Mouse (Mus musculus): Measurements from ENCODE around the gene C530008M17Rik. TPM values are rescaled to one million over a fixed set of nuclear protein-coding genes. Genes with fewer than 3 reads are reported as not detected.

Gene C530008M17Rik
- total RNA-seq, 2 experiments from 2014 or later, result 282 to 293 TPM

- intact Hi-C loops (cut with DNase I), result no loop called here
- DNase-seq, result no peak
Measured at GRCm38 (mm10) chr5:76661310-76661709, 5.0 kb downstream of the C530008M17Rik start.

GRCm38 (mm10) chr5:76664936-76665335 is 8.6 kb downstream of the C530008M17Rik start:
- intact Hi-C loops (cut with DNase I), result no loop called here
- no peak for DNase-seq

GRCm38 (mm10) chr5:76665421-76665820 is 9.1 kb downstream of the C530008M17Rik start:
- intact Hi-C loops (cut with DNase I), result no loop called here
- peak; percentile 33 for DNase-seq

- DNase-seq, result peak; percentile 25
- intact Hi-C loops (cut with DNase I), result no loop called here
Measured at GRCm38 (mm10) chr5:76666026-76666756, 9.9 kb downstream of the C530008M17Rik start.

GRCm38 (mm10) chr5:76668118-76668517 is 11.8 kb downstream of the C530008M17Rik start:
- intact Hi-C loops (cut with DNase I), result no loop called here

GRCm38 (mm10) chr5:76668547-76668946 is 12.2 kb downstream of the C530008M17Rik start:
- DNase-seq, result no peak
- intact Hi-C loops (cut with DNase I), result no loop called here

More at GRCm38 (mm10) chr5:76668118-76668517, 11.8 kb downstream of the C530008M17Rik start:
- no peak for DNase-seq

GRCm38 (mm10) chr5:76670183-76670582 is 13.9 kb downstream of the C530008M17Rik start:
- no peak for DNase-seq
- intact Hi-C loops (cut with DNase I), result no loop called here

GRCm38 (mm10) chr5:76674022-76674653 is 17.8 kb downstream of the C530008M17Rik start:
- intact Hi-C loops (cut with DNase I), result no loop called here
- DNase-seq, result no peak

GRCm38 (mm10) chr5:76675369-76675768 is 19.1 kb downstream of the C530008M17Rik start:
- no peak for DNase-seq
- intact Hi-C loops (cut with DNase I), result no loop called here

GRCm38 (mm10) chr5:76680959-76681358 is 24.6 kb downstream of the C530008M17Rik start:
- intact Hi-C loops (cut with DNase I), result no loop called here

GRCm38 (mm10) chr5:76681895-76682656 is 25.8 kb downstream of the C530008M17Rik start:
- intact Hi-C loops (cut with DNase I), result no loop called here
- no peak for DNase-seq

More at GRCm38 (mm10) chr5:76680959-76681358, 24.6 kb downstream of the C530008M17Rik start:
- no peak for DNase-seq

GRCm38 (mm10) chr5:76683455-76683854 is 27.1 kb downstream of the C530008M17Rik start:
- intact Hi-C loops (cut with DNase I), result no loop called here
- no peak for DNase-seq

GRCm38 (mm10) chr5:76684658-76685605 is 28.6 kb downstream of the C530008M17Rik start:
- intact Hi-C loops (cut with DNase I), result no loop called here
- no peak for DNase-seq

GRCm38 (mm10) chr5:76687961-76688600 is 31.8 kb downstream of the C530008M17Rik start:
- DNase-seq, result no peak
- intact Hi-C loops (cut with DNase I), result no loop called here

GRCm38 (mm10) chr5:76688643-76689042 is 32.3 kb downstream of the C530008M17Rik start:
- intact Hi-C loops (cut with DNase I), result no loop called here
- DNase-seq, result peak; percentile 50

GRCm38 (mm10) chr5:76690177-76690593 is 33.9 kb downstream of the C530008M17Rik start:
- intact Hi-C loops (cut with DNase I), result no loop called here
- DNase-seq, result no peak

GRCm38 (mm10) chr5:76691251-76691650 is 34.9 kb downstream of the C530008M17Rik start:
- intact Hi-C loops (cut with DNase I), result no loop called here
- DNase-seq, result no peak

GRCm38 (mm10) chr5:76691706-76692424 is 35.6 kb downstream of the C530008M17Rik start:
- intact Hi-C loops (cut with DNase I), result no loop called here
- DNase-seq, result peak; percentile 49

GRCm38 (mm10) chr5:76697536-76697935 is 41.2 kb downstream of the C530008M17Rik start:
- intact Hi-C loops (cut with DNase I), result no loop called here
- peak; percentile 88 for DNase-seq
